Mouse (Mus musculus): Measurements from ENCODE around the gene Tns1. TPM values are rescaled to one million over a fixed set of nuclear protein-coding genes. Genes with fewer than 3 reads are reported as not detected.

Gene Tns1
- polyA plus RNA-seq, 1 experiment: 118 TPM

GRCm38 (mm10) chr1:74013296-74014031, 110.8 kb downstream of the Tns1 start:
- peaks cover 92% of the 10 kb centered on the region for H3K79me2 ChIP-seq (ENCODE audit: control insufficient read depth, insufficient read depth)
- H3K4me3 ChIP-seq (ENCODE audit: insufficient read depth, poor library complexity, severe bottlenecking): no peak overlapping the region
- TF ChIP-seq USF1 (IDR thresholded peaks at IDR 0.05; ENCODE audit: low read depth) (no peak), CEBPB (IDR thresholded peaks at IDR 0.05; ENCODE audit: low read depth) (no peak), FOSL1 (IDR thresholded peaks at IDR 0.05; ENCODE audit: insufficient read depth, low read length, poor library complexity, severe bottlenecking) (no peak), MAX (IDR thresholded peaks at IDR 0.05) (no peak), MYOD1 (IDR thresholded peaks at IDR 0.05; ENCODE audit: control insufficient read depth, insufficient read length, low read depth) (no peak), CTCF (IDR thresholded peaks at IDR 0.05; ENCODE audit: control insufficient read depth, insufficient read depth, insufficient read length) (no peak), MYOG (IDR thresholded peaks at IDR 0.05; ENCODE audit: control insufficient read depth, extremely low read depth, insufficient read length) (no peak)
- no peaks in the 10 kb centered on the region for H3K27me3 ChIP-seq (ENCODE audit: control insufficient read depth, insufficient read depth, insufficient read length)
- H3ac ChIP-seq (ENCODE audit: control insufficient read depth, insufficient read length, low read depth): peak overlapping the region; percentile 58
- H3K79me3 ChIP-seq (ENCODE audit: low read depth): peaks cover 48% of the 10 kb centered on the region
- peaks cover 39% of the 10 kb centered on the region for H3K36me3 ChIP-seq (ENCODE audit: control insufficient read depth, insufficient read depth)

GRCm38 (mm10) chr1:74012706-74013105, 111.5 kb downstream of the Tns1 start:
- H3ac ChIP-seq (ENCODE audit: control insufficient read depth, insufficient read length, low read depth): peak overlapping the region; percentile 8
- H3K27me3 ChIP-seq (ENCODE audit: control insufficient read depth, insufficient read depth, insufficient read length): no peaks in the 10 kb centered on the region
- H3K79me3 ChIP-seq (ENCODE audit: low read depth): peaks cover 48% of the 10 kb centered on the region
- TF ChIP-seq MYOG (IDR thresholded peaks at IDR 0.05; ENCODE audit: control insufficient read depth, extremely low read depth, insufficient read length) (no peak), USF1 (IDR thresholded peaks at IDR 0.05; ENCODE audit: low read depth) (peak; percentile 44), MYOD1 (IDR thresholded peaks at IDR 0.05; ENCODE audit: control insufficient read depth, insufficient read length, low read depth) (no peak), MAX (IDR thresholded peaks at IDR 0.05) (no peak)
- H3K36me3 ChIP-seq (ENCODE audit: control insufficient read depth, insufficient read depth): peaks cover 39% of the 10 kb centered on the region
- H3K4me3 ChIP-seq (ENCODE audit: insufficient read depth, poor library complexity, severe bottlenecking): no peak overlapping the region
- H3K79me2 ChIP-seq (ENCODE audit: control insufficient read depth, insufficient read depth): peaks cover 92% of the 10 kb centered on the region

- Histone ChIP-seq H3K79me3 (ENCODE audit: low read depth) (peaks cover 67% of the 10 kb centered on the region), H3K79me2 (ENCODE audit: control insufficient read depth, insufficient read depth) (peaks cover 100% of the 10 kb centered on the region), H3K36me3 (ENCODE audit: control insufficient read depth, insufficient read depth) (peaks cover 50% of the 10 kb centered on the region), H3ac (ENCODE audit: control insufficient read depth, insufficient read length, low read depth) (no peak overlapping the region), H3K4me3 (ENCODE audit: insufficient read depth, poor library complexity, severe bottlenecking) (no peak overlapping the region), H3K27me3 (ENCODE audit: control insufficient read depth, insufficient read depth, insufficient read length) (no peaks in the 10 kb centered on the region)
- no peak for TF ChIP-seq CEBPB (IDR thresholded peaks at IDR 0.05; ENCODE audit: low read depth)
These were observed 114.8 kb downstream of the Tns1 start for GRCm38 (mm10) chr1:74009495-74009894.

- Histone ChIP-seq H3K4me3 (ENCODE audit: insufficient read depth, poor library complexity, severe bottlenecking) (no peak overlapping the region), H3K79me2 (ENCODE audit: control insufficient read depth, insufficient read depth) (peaks cover 100% of the 10 kb centered on the region), H3K27me3 (ENCODE audit: control insufficient read depth, insufficient read depth, insufficient read length) (no peaks in the 10 kb centered on the region), H3ac (ENCODE audit: control insufficient read depth, insufficient read length, low read depth) (no peak overlapping the region), H3K79me3 (ENCODE audit: low read depth) (peaks cover 67% of the 10 kb centered on the region), H3K36me3 (ENCODE audit: control insufficient read depth, insufficient read depth) (peaks cover 49% of the 10 kb centered on the region)
- no peak for TF ChIP-seq CTCF (IDR thresholded peaks at IDR 0.05; ENCODE audit: control insufficient read depth, insufficient read depth, insufficient read length)
- TF ChIP-seq CEBPB (IDR thresholded peaks at IDR 0.05; ENCODE audit: low read depth): no peak
- no peak for TF ChIP-seq MYOG (IDR thresholded peaks at IDR 0.05; ENCODE audit: control insufficient read depth, extremely low read depth, insufficient read length)
- no peak for TF ChIP-seq FOSL1 (IDR thresholded peaks at IDR 0.05; ENCODE audit: insufficient read depth, low read length, poor library complexity, severe bottlenecking)
- TF ChIP-seq MYOD1 (IDR thresholded peaks at IDR 0.05; ENCODE audit: control insufficient read depth, insufficient read length, low read depth): no peak
- TF ChIP-seq USF1 (IDR thresholded peaks at IDR 0.05; ENCODE audit: low read depth): no peak
- TF ChIP-seq MAX (IDR thresholded peaks at IDR 0.05): no peak
These were observed 115.3 kb downstream of the Tns1 start for GRCm38 (mm10) chr1:74008966-74009365.

- Histone ChIP-seq H3K79me2 (ENCODE audit: control insufficient read depth, insufficient read depth) (peaks cover 100% of the 10 kb centered on the region), H3K36me3 (ENCODE audit: control insufficient read depth, insufficient read depth) (peaks cover 46% of the 10 kb centered on the region), H3K79me3 (ENCODE audit: low read depth) (peaks cover 63% of the 10 kb centered on the region), H3K4me3 (ENCODE audit: insufficient read depth, poor library complexity, severe bottlenecking) (no peak overlapping the region), H3ac (ENCODE audit: control insufficient read depth, insufficient read length, low read depth) (peak overlapping the region; percentile 34), H3K27me3 (ENCODE audit: control insufficient read depth, insufficient read depth, insufficient read length) (no peaks in the 10 kb centered on the region)
- TF ChIP-seq CEBPB (IDR thresholded peaks at IDR 0.05; ENCODE audit: low read depth) (no peak), FOSL1 (IDR thresholded peaks at IDR 0.05; ENCODE audit: insufficient read depth, low read length, poor library complexity, severe bottlenecking) (no peak), MYOG (IDR thresholded peaks at IDR 0.05; ENCODE audit: control insufficient read depth, extremely low read depth, insufficient read length) (no peak), USF1 (IDR thresholded peaks at IDR 0.05; ENCODE audit: low read depth) (no peak), MAX (IDR thresholded peaks at IDR 0.05) (no peak), MYOD1 (IDR thresholded peaks at IDR 0.05; ENCODE audit: control insufficient read depth, insufficient read length, low read depth) (no peak), CTCF (IDR thresholded peaks at IDR 0.05; ENCODE audit: control insufficient read depth, insufficient read depth, insufficient read length) (no peak)
These were observed 115.8 kb downstream of the Tns1 start for GRCm38 (mm10) chr1:74008498-74008897.

GRCm38 (mm10) chr1:74007398-74008050, 116.7 kb downstream of the Tns1 start:
- Histone ChIP-seq H3ac (ENCODE audit: control insufficient read depth, insufficient read length, low read depth) (no peak overlapping the region), H3K79me3 (ENCODE audit: low read depth) (peaks cover 62% of the 10 kb centered on the region), H3K79me2 (ENCODE audit: control insufficient read depth, insufficient read depth) (peaks cover 94% of the 10 kb centered on the region), H3K36me3 (ENCODE audit: control insufficient read depth, insufficient read depth) (peaks cover 37% of the 10 kb centered on the region), H3K27me3 (ENCODE audit: control insufficient read depth, insufficient read depth, insufficient read length) (no peaks in the 10 kb centered on the region), H3K4me3 (ENCODE audit: insufficient read depth, poor library complexity, severe bottlenecking) (no peak overlapping the region)
- TF ChIP-seq MYOG (IDR thresholded peaks at IDR 0.05; ENCODE audit: control insufficient read depth, extremely low read depth, insufficient read length) (no peak), CTCF (IDR thresholded peaks at IDR 0.05; ENCODE audit: control insufficient read depth, insufficient read depth, insufficient read length) (no peak), CEBPB (IDR thresholded peaks at IDR 0.05; ENCODE audit: low read depth) (no peak), USF1 (IDR thresholded peaks at IDR 0.05; ENCODE audit: low read depth) (no peak)

Measured in C2C12 (cell line).